Mouse (Mus musculus): ENCODE data around the gene Gm44596. TPM values are rescaled to one million over a fixed set of nuclear protein-coding genes. Genes with fewer than 3 reads are reported as not detected.

Gm44596 gene
- total RNA-seq (2014; fragmentation: Nextera tagmentation) (not detected in 2 replicates), total RNA-seq (2017) (not detected in 2 replicates)

- no peak for ATAC-seq (replicated peaks; ENCODE audit: low FRiP score, low TSS enrichment, poor library complexity, severe bottlenecking)
These were observed at the start of gene Gm44596, which contains the start of gene Tex52 for GRCm38 (mm10) chr6:128375192-128375591. Gm44596 (plus strand) TSS chr6:128375503. Tex52 (plus strand) TSS chr6:128375456.

- ATAC-seq (replicated peaks; ENCODE audit: low FRiP score, low TSS enrichment, poor library complexity, severe bottlenecking) = peak; percentile 89
These were observed 40.7 kb upstream of the Gm44596 start for GRCm38 (mm10) chr6:128334397-128335124.

GRCm38 (mm10) chr6:128337467-128337866 lies 37.8 kb upstream of the Gm44596 start:
- no peak for ATAC-seq (replicated peaks; ENCODE audit: low FRiP score, low TSS enrichment, poor library complexity, severe bottlenecking)

DNA sequence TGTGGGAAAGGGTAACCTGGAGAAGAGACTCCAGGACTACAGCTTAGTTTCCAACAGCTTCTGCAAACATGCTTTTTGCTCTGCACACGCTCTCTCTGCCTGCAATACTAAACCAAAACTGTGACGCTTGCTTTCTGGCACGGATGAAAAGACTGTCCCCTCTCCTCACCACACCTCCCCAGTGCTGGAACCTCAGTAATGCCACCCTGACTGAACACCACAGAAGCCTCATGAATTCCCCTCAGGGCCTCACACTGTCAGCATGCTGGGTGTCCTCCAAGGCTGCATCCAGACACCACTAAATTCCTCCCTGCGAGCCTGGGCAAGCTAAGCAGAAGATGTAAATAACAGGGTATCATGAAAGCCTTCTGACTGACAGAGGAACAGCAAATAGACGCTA lies 36.4 kb upstream of the Gm44596 start:
- no peak for ATAC-seq (replicated peaks; ENCODE audit: low FRiP score, low TSS enrichment, poor library complexity, severe bottlenecking)

GRCm38 (mm10) chr6:128341956-128342723 lies 33.2 kb upstream of the Gm44596 start:
- ATAC-seq (replicated peaks; ENCODE audit: low FRiP score, low TSS enrichment, poor library complexity, severe bottlenecking) = no peak

DNA sequence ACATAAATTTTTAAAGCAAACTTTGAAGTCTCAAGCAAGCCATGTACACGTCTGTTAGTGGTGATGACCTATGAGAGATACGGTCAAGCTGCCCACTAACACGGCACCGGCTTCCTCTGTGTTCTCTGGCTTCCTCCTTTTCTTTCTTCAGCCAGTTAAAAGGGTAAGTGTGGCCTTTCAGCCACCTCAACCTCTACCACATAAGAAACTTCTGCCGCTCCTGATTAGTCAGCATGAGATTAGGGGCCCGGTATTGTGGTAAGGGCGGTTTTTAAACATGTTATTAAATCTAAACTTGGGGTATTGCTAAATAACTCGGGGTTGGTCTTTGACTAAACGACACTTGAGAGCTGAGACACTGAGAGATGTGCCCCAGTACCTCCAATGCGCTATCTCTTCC lies 29.7 kb upstream of the Gm44596 start:
- peak; percentile 42; the same call in 1 of the 2 replicates for ATAC-seq (replicated peaks; ENCODE audit: low FRiP score, low TSS enrichment, poor library complexity, severe bottlenecking)

DNA sequence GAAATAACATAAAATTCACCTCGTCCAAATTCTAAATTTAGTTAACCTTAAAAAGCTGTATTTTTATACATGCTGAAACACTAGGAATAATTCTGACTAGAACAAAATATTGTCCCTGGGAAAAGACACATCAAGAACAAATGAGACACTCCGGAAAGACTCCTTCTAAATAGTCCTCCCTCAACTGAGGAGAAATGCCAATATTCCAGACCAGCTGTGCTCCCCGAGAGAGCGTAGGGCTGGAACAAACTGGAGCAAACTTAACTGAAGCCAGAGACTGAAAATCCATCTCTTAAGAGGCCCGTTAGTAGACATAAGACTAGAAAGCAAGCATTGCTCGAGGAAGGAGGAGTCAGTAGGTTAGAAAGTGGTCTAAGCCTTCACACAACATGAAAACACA lies 28.5 kb upstream of the Gm44596 start:
- ATAC-seq (replicated peaks; ENCODE audit: low FRiP score, low TSS enrichment, poor library complexity, severe bottlenecking) = no peak

DNA sequence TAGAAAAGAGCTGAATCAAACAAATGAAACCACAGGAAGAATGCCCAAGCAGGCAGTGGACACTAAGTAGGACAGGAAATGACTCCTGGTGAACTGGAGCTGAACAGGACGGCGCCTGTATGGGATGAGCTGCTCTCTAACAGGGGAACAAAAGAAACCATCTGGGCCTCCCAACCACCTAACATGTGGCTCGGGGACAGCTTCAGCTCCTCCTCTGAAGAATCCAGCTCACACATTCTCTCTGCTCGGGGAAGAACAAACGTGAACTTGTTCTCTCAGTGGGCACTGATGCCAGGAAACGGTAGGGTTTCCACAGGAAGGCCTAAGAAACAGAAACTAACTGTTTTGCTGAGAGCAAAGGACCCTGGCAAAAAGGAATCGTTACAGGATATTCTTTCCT lies 25.6 kb upstream of the Gm44596 start:
- no peak for ATAC-seq (replicated peaks; ENCODE audit: low FRiP score, low TSS enrichment, poor library complexity, severe bottlenecking)

DNA sequence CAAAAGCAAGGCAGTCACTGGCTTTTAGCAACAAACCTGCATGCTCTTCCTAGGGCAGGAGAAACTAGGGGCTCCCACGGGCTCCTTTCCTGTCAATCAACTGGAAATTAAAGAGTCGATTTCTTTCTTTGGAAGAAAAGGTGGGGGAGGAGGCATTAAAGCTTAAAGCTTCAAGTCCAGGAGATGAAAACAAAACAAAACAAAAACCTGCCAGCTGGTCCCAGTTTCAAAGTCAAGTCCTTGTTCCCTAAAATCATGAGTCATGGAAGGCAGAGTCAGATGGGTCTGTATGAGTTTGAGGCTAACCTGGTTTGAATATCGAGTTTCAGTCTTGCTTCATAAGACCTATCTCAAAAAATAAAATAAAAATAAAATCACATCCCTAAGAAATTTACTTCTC lies 21.2 kb upstream of the Gm44596 start:
- ATAC-seq (replicated peaks; ENCODE audit: low FRiP score, low TSS enrichment, poor library complexity, severe bottlenecking) = no peak

DNA sequence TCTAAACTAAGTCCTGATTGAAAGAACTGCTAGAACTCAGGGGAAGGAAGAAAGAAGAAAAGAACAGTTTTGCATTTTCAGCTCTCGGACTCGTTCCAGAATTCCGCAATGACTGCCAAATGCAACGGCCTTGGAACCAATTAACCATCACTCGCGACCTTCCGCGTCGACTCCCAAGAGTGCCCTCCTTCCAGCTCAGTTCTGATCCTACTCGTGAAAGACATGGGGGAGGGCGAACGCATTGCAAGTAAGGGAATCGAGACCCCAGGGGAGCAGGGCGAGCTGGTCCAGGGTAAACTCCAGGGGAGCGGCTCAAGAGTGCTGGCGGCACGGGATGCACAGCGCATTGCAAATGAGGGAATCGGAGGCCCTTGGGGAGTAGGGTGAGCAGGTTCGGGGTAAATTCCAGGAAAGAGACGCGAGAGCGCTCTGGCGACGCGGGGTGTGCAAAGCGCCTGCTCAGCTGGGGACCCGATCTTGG lies 20.1 kb upstream of the Gm44596 start:
- peak; percentile 1; the same call in 1 of the 2 replicates for ATAC-seq (replicated peaks; ENCODE audit: low FRiP score, low TSS enrichment, poor library complexity, severe bottlenecking)

DNA sequence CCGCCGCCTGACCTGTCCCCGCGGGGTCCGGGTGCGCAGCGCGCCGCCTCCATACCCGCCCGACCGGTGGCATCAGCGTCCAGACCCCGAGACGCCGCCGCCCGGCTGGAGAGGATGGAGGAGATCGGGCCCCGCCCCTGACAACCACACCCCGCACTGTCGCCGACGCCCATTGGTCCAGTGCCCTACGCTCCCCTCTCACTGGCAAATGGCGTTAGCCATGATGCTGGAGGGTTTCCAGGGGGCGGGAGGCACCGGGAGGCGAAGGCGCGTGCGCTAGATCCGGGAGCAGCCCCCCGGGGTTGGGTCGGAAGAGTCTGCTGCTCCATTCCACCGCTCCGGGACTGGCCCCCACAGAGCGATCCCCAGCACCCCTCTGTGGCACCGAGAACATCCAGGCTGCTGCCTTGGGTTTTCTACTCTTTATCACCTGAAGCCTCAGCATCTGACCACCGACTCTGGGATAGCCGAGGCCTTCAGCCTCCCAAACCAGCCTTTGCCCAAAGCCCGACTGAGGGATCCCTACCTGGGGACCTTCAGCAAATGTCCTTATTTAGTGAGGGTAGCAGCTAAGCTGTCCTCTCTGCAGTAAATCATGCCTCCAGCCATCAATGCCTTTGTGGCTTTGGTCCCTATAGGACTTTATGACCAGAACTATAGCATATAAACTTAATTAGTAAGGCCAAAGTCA lies 19.4 kb upstream of the Gm44596 start, which contains the start of gene Tulp3:
Tulp3 (minus strand) TSS at position 126 of the 691 bp plus-strand sequence.
- peak; percentile 99 for ATAC-seq (replicated peaks; ENCODE audit: low FRiP score, low TSS enrichment, poor library complexity, severe bottlenecking)

GRCm38 (mm10) chr6:128358999-128359398 lies 16.3 kb upstream of the Gm44596 start:
- ATAC-seq (replicated peaks; ENCODE audit: low FRiP score, low TSS enrichment, poor library complexity, severe bottlenecking) = no peak

DNA sequence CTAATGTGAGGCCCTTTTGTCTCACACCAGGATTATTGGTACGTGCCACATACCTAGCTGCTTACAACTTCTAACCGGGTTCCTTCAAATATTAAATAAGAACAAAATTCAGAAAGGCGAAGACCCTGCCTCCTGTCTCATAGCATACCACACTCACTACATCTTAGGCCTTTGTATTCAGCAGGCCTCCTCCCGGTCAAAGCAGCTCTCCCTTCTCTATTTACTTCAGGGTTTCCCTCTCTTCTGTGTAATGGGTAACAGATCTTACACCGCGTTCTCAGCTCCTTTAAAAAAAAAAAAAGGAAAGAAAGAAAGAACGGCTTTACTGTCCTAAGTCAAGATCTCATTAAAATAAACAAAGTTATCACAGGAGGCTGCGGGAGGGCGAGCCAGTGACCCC lies 13.4 kb upstream of the Gm44596 start:
- ATAC-seq (replicated peaks; ENCODE audit: low FRiP score, low TSS enrichment, poor library complexity, severe bottlenecking) = peak; percentile 11; the same call in 1 of the 2 replicates

DNA sequence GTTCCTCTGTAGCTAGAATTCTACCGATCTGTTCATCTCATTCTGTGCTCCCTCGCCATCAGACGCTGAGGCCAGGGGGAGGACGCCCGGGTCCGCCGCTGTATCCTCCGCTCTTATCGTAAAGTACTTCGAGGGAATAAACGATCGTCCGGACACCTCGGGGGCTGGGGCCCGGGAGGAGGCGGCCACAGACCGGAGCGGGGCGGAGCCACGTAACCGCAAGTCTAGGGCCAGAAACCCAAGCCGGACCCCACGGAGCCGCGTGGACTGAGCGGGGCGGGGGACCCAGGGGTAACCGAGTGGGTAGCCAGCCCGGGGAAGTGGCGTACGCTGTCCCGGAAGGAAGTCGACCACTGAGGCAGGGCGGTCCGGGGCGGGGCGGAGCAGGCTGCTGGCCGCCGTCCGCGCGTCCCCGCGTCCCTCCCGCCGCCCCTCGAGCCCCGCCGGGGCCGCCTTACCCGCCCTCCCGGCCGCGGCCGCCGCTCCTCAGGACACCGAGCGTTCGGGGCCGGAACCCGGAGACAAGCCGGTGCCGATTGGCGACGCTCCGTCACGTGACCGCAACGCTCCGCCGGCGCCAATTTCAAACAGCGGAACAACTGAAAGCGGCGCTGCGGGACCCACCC lies 12.8 kb upstream of the Gm44596 start, which contains the start of the genes Rhno1 and Foxm1:
Rhno1 (minus strand) TSS at position 531 of the 626 bp plus-strand sequence.
Foxm1 (plus strand) TSS at position 587 of the 626 bp plus-strand sequence.
- ATAC-seq (replicated peaks; ENCODE audit: low FRiP score, low TSS enrichment, poor library complexity, severe bottlenecking) = peak; percentile 72

- ATAC-seq (replicated peaks; ENCODE audit: low FRiP score, low TSS enrichment, poor library complexity, severe bottlenecking) = peak; percentile 17
These were observed 12.1 kb upstream of the Gm44596 start for GRCm38 (mm10) chr6:128363007-128363825.

GRCm38 (mm10) chr6:128364721-128365120 lies 10.6 kb upstream of the Gm44596 start:
- ATAC-seq (replicated peaks; ENCODE audit: low FRiP score, low TSS enrichment, poor library complexity, severe bottlenecking) = no peak

DNA sequence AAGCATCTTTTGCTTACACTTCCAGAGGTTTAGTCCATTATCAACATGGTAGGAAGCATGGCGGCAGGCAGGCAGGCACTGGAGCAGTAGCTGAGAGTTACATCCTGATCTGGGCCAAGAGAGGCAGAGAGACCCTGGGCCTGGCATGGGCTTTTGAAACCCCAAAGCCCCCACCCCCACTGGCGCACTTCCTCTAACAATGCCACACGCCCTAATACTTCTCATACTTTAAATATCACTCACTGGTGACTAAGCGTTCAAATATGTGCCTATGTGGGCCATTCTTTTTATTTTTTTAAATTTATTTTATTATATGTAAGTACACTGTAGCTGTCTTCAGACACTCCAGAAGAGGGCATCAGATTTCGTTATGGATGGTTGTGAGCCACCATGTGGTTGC lies 8.8 kb upstream of the Gm44596 start:
- no peak for ATAC-seq (replicated peaks; ENCODE audit: low FRiP score, low TSS enrichment, poor library complexity, severe bottlenecking)

GRCm38 (mm10) chr6:128370040-128370439 lies 5.3 kb upstream of the Gm44596 start:
- no peak for ATAC-seq (replicated peaks; ENCODE audit: low FRiP score, low TSS enrichment, poor library complexity, severe bottlenecking)

Measured in megakaryocyte-erythroid progenitor cell, adult 5-6 weeks (primary cell).